Mouse (Mus musculus) kidney, postnatal 14 days (tissue): Measurements from ENCODE around the gene Zdhhc6.
A peak's percentile ranks its signal among the peaks of the same experiment; 100 is the strongest.

Source experiments
- DNase-seq: peaks from one replicate; pipeline ENCODE4 v3.0.0; 2022; ENCODE audit warnings: mixed read lengths

Gene Zdhhc6

GRCm38 (mm10) chr19:55299378-55299777 is 16.5 kb downstream of the Zdhhc6 start:
- DNase-seq = no peak

- DNase-seq = no peak
Measured at GRCm38 (mm10) chr19:55297961-55298360, 17.9 kb downstream of the Zdhhc6 start.

DNA sequence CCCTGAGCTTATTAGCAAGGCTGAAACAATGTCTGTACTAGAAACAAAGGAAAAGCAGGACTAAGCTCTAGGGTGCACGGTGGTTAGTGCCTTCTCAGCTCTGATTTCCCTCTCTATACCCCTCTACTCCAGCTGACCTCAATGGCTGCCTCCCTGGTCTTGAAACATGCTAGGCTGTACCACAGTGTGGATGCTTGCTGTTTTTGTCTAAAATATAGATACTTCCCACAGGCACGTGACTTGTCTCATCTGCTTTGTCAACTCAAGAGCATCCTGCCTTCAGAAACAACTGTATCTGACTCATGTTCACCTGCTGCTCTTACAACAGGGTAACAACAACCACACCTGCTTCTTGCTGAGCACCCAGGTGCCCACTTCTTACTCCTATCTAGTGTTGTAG is 18.3 kb downstream of the Zdhhc6 start:
- no peak for DNase-seq

- DNase-seq = no peak
Measured at GRCm38 (mm10) chr19:55296301-55296700, 19.5 kb downstream of the Zdhhc6 start.

DNA sequence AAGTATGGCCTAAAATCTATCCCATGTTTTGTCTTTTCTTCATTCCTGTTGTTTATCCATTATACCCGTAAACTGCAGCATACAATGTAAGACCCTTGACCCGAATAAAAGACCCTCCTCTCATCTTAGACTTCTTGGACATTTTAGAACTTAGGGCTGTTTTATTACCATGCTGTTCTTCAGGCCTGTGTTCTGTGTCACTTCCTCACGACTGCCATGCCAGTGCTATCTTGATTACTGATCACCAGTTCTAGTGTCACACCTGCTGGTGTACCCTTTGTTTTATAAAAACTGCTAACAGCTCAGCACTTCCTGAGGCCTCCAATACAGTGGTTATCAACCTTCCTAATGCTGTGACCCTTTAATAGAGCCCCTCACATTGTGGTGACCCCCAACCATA is 20.3 kb downstream of the Zdhhc6 start:
- no peak for DNase-seq

- no peak for DNase-seq
Measured at GRCm38 (mm10) chr19:55295075-55295474, 20.8 kb downstream of the Zdhhc6 start.

DNA sequence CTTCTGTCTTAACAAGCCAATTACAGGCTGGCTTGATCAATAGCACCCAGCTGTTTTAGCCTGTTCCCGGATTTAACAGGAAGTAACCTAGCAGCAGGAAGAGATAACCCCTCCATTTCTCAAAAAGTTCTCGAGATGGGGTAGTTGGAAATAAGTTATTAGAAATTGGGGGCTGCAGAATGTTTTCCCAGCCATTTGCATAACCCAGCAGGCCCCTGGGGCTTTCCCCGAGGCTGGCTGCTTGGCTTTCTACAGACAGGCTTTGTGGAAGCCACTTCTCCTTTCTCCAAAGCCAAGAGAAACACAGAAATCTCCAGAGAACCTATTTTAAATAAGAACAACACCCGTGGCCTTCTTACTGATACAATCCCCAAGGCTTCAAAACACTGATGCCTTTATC is 22.7 kb downstream of the Zdhhc6 start:
- DNase-seq = no peak

- no peak for DNase-seq
Measured at GRCm38 (mm10) chr19:55292210-55292850, 23.5 kb downstream of the Zdhhc6 start.

DNA sequence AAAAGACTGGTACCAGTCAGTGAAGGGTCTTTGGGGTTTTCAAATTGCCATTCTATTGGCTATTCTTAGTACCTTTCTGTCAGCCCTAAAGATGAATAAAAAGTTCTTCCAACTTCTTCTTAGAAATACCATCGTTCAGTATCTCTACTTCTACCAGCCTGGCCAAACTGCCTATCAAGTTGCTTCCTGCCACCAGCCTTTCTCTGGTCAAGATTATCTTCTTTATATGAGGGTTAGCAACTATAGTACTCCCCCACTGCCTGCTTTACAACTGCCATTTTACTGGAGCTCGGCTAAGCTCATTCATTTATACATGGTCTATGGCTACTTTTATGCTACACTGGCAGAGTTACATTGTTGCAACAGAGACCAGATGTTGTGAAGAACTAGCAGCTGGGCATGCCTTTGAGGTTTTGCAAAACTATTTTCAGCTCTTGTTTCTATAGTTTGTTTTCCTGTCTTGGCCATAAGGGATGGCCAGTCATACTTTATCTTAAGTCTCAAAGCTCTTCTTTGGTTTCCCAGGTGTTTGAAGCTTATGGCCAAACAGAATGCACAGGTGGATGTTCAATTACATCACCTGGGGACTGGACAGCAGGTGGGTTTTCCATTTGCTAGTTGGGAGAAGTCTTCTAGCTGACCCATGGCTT is 25.1 kb downstream of the Zdhhc6 start:
- DNase-seq = no peak

GRCm38 (mm10) chr19:55288974-55289373 is 26.9 kb downstream of the Zdhhc6 start:
- no peak for DNase-seq

DNA sequence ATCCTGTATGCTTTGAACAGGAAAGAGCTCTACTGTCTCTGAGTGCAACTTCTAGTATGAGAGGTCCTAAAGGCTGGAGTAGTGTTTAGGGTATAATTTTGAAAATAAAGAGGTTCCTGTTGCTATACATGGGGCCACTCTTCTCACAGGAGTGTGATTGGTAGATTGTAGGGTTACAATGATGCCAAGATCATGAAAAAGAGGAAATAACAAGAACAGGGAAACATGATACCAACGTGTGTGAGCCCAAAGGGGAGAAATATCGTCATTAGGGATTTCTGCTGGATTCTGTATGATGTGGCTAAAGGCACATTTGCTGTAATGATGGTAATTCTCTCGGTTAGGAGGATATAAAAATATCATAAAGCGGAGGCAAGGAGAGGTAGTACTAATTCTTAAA is 29.8 kb downstream of the Zdhhc6 start:
- DNase-seq = no peak

DNA sequence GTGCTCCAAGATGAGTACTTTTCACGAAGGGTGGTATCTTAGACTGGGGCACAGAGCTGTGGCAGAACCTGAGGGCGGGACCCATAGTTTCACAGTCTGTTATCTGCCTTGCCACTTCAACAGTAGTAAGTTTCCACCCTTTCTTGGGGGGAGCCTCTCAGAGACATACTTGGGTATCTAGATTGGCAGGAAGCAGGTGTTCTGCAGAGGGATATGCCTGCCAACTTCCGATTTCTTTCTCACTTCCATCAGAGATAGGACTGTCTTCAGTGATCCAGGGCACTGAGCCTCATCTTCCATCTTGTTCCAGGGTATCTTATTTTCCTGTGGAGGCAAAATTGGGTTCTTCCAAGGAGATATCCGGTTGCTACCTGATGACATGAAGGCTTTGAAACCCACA is 31.7 kb downstream of the Zdhhc6 start:
- DNase-seq = no peak

- DNase-seq = no peak
Measured at GRCm38 (mm10) chr19:55276770-55277169, 39.1 kb downstream of the Zdhhc6 start.

DNA sequence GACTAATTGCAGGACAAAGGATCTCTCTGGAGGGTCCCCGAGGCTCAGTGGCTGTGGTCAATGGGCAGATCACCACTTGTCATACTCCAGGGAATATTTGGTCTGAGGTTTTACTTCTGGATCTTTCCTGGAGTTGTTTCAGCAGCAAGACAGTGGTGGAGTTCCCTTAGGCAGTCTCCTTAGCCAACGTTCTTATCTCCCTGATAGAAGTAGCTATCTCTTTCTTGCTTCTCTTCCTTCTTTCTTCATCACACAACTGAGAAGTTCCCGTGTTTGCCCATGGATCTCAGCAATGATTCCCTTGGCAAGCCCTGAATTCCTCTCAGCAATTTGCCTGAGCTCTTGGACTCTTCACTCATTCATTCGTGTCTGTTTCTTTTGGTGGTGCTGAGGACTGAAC is 39.7 kb downstream of the Zdhhc6 start:
- DNase-seq = no peak

DNA sequence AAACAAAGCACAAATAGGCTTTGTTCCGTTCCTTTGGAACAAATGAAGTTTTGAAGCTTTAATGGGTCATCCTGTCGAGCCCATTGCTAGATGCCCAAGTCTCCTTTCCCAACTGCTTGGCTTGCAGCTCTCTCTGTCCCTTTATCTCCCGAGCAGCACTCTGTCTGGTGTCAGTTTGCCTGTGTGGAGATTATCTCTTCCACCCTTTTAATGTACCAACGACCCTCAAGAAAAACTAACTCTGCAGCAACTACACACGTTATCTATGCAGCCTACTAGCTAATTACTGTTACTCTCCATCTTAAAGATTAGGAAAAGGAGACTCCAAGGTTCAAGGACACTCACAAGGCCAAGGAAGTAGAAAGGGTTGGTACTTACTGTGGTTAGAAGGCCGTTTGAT is 42.5 kb downstream of the Zdhhc6 start:
- DNase-seq = no peak

GRCm38 (mm10) chr19:55271448-55271847 is 44.4 kb downstream of the Zdhhc6 start:
- no peak for DNase-seq

GRCm38 (mm10) chr19:55269051-55269450 is 46.8 kb downstream of the Zdhhc6 start:
- DNase-seq = peak; percentile 47

DNA sequence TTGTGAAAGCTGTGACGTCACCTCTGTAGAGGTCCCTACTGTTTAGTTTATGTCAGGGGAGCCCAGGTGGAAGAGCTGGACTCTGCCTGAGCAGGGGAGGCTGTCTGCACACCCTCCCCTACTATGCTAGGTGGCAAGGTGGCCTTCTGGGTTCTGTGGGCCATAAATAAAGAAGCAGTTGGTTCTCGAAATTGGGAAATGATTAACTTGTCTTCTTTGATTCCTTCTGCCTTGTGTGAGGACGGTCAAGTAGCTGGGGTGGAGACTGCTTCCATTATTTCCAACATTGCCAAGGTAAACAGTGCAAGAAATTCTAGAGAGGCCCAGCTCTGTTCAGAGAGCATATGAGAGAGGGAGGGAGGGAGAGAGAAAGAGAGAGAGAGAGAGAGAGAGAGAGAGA is 47.7 kb downstream of the Zdhhc6 start:
- peak; percentile 42 for DNase-seq

DNA sequence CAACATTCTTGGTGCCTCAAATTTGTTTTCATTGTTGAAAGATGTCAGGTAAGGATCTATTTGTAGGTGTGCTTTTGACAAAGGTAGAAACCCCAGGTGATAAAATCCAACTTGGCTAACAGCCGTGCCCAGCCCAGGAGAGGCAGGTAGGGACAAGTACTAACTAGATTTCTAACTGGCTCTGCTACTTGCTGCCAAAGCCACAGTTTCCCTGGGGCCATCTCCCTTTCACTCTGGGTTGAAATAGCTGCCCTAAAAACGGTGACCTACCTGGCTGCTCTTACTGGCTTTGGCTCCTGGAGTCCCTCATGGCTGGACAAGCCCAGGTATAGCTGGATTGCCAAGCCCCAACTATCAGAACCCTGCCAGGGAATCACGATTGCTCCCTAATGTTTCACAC is 49.0 kb downstream of the Zdhhc6 start:
- peak; percentile 70 for DNase-seq

DNA sequence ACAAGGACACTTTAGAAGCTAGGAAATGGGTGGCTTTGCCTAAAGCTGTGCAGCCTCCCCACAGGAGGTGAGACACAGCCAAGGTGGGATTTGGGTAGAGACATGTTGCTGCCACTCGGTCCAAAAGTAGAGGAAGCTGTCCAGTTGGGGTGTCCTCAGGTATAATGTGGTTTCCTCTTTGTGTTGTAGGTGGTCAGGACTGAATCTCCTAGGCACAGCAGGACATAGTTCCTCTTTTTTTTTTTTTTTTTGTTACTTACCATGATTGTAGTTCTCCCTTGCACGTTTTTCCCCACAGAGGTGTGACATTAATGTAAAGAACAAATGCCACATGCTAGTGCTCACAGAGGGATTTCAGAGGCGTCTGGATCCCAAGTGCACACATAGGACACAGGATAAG is 50.6 kb downstream of the Zdhhc6 start:
- DNase-seq = no peak

GRCm38 (mm10) chr19:55260389-55261184 is 55.2 kb downstream of the Zdhhc6 start:
- DNase-seq = no peak

GRCm38 (mm10) chr19:55258514-55258913 is 57.3 kb downstream of the Zdhhc6 start:
- no peak for DNase-seq

GRCm38 (mm10) chr19:55257656-55258375 is 58.0 kb downstream of the Zdhhc6 start:
- no peak for DNase-seq
